Mouse (Mus musculus) Patski (cell line): Measurements from ENCODE around the gene Gm28230. TPM values are rescaled to one million over a fixed set of nuclear protein-coding genes. Genes with fewer than 3 reads are reported as not detected.

Experiments
- ATAC-seq: fragments of 100-300 bp; one replicate; pipeline ENCODE4 v1.8.0; 2021
- CTCF ChIA-PET: fragments of 350-600 bp; sonication (Branson Sonifier 250); formaldehyde crosslinking; loops from one replicate; lab custom pipeline; 2022; ENCODE audit warnings: inconsistent platforms; lab: Charles Lee
- POLR2A ChIA-PET: fragments of 350-600 bp; sonication (Branson Sonifier 250); formaldehyde crosslinking; loops from one replicate; lab custom pipeline; 2022; ENCODE audit warnings: antibody characterized with exemption, inconsistent platforms; lab: Charles Lee
- DNase-seq: peaks from one replicate; pipeline ENCODE4 v3.0.0-alpha.2; 2011; ENCODE audit warnings: low read depth, low spot score
- H3K27me3 ChIP-seq: fragments of 371-371 bp; one replicate; pipeline ENCODE4 v1.5.1; 2021
- CTCF ChIP-seq: fragments of 100-300 bp; IDR thresholded peaks from one replicate; pipeline ENCODE4 v1.5.1; 2021
- in situ Hi-C: fragments of 300-500 bp; cut with MboI; formaldehyde crosslinking; loops from 3 replicates; pipeline ENCODE4 v1.11.1; 2018; ENCODE audit warnings: low pct_unique_long_range_greater_than_20kb, mixed read lengths
- polyA plus RNA-seq: library from polyadenylated mRNA; unstranded; gene quantifications from one replicate; pipeline ENCODE4 v1.2.3, GENCODE M21; 2021

The Gm28230 gene
- polyA plus RNA-seq, 1 experiment from 2014 or later, result 0.73 TPM

DNA sequence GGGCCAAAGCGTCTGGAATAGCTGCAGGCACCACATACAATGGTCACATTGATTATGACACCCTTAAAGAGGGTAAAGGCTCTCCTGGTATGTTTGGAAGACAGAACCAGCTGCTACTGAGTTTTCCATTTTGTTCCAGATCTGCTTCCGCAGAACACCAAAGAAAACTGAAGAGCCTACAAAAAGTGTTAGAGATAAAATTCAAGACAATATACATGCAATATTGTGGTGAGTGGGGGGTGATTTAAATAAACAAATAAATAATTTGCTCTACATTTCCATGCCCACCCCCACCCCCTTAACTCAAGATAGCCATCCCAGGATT, 12.9 kb downstream of the Gm28230 start:
- no peaks in the 10 kb centered on the region for H3K27me3 ChIP-seq
- ChIA-PET CTCF (no interaction called here), POLR2A (no interaction called here)
- DNase-seq (no peak), ATAC-seq (no peak)
- no peak for TF ChIP-seq CTCF
- in situ Hi-C loops, result no loop called here

DNA sequence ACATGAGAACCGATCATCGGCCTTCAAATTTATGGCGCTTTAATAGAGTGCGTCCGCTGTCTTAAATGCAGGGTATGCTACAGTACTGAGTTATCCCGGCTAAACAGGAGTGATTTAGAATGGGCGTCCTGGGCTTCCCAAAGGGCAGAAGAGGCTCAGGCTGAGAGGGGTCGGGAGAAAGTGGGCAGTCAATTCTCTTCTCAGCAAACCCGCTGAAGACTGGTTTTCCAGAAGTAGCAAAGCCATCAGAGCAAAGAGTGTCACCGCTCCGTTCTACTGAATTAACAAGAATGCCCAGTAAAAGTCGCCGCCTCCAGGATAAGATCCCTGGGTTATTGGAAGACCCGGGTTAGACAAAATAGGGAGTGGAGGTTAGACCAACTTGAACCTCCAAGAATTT, 13.3 kb downstream of the Gm28230 start:
- ChIA-PET CTCF (no interaction called here), POLR2A (no interaction called here)
- no peak for ATAC-seq
- no peak for DNase-seq
- in situ Hi-C loops, result no loop called here
- no peak for TF ChIP-seq CTCF
- no peaks in the 10 kb centered on the region for H3K27me3 ChIP-seq

DNA sequence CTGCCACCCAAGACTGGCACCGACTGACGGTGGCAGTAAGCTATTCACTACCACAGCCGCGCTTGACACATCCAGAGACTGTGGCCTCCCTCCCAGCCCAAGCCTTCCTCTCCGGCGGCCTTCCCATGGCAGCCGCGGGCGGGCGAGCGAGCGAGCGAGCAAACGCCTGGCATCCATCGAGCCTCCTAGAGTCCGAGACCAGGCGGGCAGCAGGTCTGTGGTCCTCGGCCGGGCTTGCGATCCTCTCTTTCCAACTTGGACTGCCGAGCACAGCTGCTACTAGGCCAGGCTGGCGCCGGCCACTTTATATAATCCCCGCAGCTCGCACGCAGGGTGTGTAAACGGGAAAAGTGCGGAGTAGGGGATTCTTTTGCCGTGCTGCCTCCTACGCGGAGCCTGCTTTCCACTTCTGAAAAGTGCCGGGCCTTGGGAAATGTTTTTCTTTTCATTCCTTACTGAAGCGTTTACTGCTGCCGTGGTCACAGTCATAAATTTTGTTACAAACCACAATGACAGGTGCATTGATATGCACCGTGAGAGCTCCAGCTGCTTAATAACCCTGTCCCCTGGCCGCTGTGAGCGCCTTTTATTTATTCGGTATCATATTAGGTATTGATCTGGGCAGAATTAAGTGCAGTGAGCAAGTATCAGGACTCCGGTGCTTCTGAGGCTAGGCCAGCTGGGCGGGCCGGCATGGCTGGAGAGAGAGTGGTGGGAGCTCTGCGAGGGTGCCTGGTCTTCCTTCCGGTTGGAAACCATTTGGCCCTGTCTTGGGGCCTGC, 14.0 kb downstream of the Gm28230 start:
- CTCF ChIA-PET, result no interaction called here
- in situ Hi-C loops, result no loop called here
- no peak for DNase-seq
- POLR2A ChIA-PET, result no interaction called here
- no peak for TF ChIP-seq CTCF
- ATAC-seq, result no peak
- H3K27me3 ChIP-seq, result no peaks in the 10 kb centered on the region

DNA sequence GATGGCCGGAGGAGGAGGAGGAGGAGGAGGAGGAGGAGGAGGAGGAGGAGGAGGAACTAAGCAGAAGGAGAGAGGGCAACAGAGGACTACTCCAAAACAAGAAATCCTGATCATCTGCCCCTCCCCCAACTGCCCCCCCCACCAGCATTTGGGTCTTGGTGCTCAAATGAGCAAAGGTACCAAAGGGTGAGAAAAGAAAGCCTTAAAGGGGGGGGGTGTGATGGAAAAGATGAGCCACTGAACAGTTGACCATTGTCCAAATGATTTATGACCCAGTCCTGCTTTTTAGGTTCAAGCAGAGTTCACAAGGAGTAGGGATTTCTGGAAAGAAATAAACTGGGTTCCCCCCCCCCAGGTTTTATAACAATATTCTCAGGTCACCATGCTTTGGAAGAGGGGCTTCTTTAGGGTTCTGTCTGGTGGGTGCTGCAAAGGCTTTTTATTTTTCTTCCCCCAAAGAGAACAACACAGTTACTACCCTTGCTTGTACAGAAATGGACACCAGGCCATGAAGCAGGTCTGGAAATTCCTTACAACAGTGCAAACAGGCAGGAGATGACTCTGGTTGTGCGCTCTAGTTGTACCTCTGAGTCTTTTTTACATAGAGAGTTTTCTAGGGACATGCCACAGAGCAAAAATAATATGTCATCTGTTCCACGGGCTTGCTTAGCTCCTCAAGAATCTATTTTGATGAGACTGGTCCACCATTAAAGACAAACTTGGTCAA, 14.9 kb downstream of the Gm28230 start:
- TF ChIP-seq CTCF, result no peak
- no peaks in the 10 kb centered on the region for H3K27me3 ChIP-seq
- DNase-seq (no peak), ATAC-seq (no peak)
- in situ Hi-C loops, result no loop called here
- ChIA-PET POLR2A (no interaction called here), CTCF (no interaction called here)

DNA sequence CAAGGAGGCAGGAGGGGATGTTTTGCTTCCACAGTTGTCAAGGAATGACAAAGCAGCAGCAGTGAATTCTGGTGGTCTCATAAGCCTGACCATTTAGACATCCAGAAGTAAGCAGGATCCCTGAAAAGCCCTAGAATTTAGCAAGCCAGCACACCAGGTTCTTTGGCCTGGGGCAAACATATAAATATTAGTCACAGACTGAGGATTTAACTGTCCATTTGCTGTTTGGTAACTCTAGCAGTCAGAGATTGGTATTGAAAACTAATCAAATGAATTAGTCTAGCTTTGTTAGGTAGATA, 15.4 kb downstream of the Gm28230 start:
- ChIA-PET POLR2A (no interaction called here), CTCF (no interaction called here)
- DNase-seq (no peak), ATAC-seq (no peak)
- in situ Hi-C loops, result no loop called here
- no peaks in the 10 kb centered on the region for H3K27me3 ChIP-seq
- no peak for TF ChIP-seq CTCF

DNA sequence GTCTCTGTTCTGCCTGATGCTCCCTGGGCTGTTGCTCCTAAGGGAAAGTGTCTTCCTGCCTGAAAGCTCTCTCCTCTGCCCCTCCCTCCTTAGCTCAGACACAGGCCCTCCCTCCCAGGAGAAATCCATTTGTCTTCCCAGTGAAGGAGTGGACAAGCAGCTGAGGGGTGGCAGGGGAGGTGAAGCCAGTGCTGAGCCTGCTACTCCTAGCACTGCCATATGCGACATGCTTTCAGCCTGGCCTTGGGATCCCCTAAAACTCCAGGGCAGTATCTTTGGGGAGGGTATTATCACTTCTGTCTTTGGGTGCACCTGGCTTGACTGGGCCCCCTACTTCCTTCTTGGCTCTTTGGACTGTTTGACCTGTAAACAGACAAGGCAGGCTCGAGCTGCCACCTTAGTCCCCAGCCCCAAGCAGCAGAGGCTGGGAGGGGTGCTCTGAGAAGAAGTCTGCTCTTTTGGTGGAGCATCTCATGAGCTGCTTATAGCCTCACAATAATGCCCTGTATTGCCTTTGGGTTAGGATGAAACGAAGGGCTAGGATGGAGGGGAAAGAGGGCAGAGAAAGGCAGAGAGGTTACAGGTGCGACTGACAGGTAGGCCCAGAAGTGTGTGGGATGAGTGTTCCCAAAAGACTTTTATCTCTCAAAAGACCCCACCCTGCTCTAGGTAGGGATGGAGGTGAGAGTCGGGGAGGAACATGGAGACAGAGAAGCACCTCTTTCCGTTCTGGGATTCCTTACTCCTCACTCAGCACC, 19.2 kb downstream of the Gm28230 start:
- peaks cover under 1% of the 10 kb centered on the region for H3K27me3 ChIP-seq
- DNase-seq (no peak), ATAC-seq (no peak)
- TF ChIP-seq CTCF, result no peak
- CTCF ChIA-PET, result no interaction called here
- POLR2A ChIA-PET, result no interaction called here
- in situ Hi-C loops, result no loop called here

DNA sequence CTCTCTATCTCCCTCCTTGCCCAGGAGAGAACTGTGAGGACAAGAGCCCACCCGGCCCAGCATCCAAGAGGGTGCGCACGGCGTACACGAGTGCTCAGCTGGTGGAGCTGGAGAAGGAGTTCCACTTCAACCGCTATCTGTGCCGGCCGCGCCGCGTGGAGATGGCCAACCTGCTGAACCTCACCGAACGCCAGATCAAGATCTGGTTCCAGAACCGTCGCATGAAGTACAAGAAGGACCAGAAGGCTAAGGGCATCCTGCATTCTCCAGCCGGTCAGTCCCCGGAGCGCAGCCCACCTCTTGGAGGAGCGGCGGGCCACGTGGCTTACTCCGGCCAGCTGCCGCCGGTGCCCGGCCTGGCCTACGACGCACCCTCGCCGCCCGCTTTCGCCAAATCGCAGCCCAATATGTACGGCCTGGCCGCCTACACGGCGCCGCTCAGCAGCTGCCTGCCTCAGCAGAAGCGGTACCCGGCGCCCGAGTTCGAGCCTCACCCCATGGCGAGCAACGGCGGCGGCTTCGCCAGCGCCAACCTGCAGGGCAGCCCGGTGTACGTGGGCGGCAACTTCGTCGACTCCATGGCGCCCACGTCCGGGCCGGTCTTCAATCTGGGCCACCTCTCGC, 19.9 kb downstream of the Gm28230 start:
- ChIA-PET POLR2A (no interaction called here), CTCF (no interaction called here)
- in situ Hi-C loops, result no loop called here
- ATAC-seq (no peak), DNase-seq (no peak)
- TF ChIP-seq CTCF, result no peak
- H3K27me3 ChIP-seq, result peaks cover 2% of the 10 kb centered on the region

DNA sequence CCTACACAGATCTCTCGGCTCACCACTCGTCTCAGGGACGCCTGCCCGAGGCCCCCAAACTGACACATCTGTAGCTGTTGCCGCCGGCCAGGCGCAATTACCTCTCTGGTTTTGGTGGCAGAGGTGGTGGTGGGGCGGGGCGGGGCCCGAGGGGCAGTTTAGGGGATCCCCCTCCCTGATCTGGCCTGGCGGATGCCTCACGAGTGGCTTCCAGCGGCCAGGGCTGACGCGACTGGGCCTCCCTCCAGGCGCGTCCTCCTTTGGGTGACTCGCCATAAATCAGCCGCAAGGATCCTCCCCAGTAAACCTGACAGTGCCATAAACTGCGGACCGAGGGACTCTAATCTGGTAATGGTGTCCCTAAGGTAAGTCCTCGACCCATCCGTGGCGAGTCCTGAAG, 20.5 kb downstream of the Gm28230 start:
- DNase-seq (no peak), ATAC-seq (no peak)
- ChIA-PET POLR2A (no interaction called here), CTCF (no interaction called here)
- in situ Hi-C loops, result no loop called here
- peaks cover 2% of the 10 kb centered on the region for H3K27me3 ChIP-seq
- no peak for TF ChIP-seq CTCF

DNA sequence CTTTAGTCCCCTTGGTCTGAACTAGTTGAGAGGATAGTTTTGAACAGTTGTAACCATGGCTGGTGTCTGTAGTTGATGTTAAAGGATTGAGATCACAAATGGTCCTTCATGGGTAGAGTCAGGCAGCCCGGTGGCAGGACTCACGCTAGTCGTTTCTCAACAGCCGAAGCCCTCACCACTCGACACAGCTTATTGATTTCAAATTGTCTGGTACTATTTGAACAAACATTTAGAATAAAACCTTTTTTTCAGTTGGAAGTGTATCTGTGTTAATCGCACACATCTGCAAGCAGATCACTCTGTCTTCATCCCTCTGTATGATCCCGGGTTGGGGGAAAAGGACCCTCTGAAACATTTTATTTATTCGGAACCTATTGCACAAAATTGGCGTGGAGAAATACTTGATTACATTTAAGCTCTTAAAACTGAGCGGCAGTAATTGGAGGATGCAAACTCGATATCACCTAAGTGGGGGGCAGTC, 21.2 kb downstream of the Gm28230 start:
- H3K27me3 ChIP-seq, result peaks cover 2% of the 10 kb centered on the region
- ChIA-PET POLR2A (no interaction called here), CTCF (no interaction called here)
- TF ChIP-seq CTCF, result no peak
- ATAC-seq (no peak), DNase-seq (no peak)
- in situ Hi-C loops, result no loop called here

DNA sequence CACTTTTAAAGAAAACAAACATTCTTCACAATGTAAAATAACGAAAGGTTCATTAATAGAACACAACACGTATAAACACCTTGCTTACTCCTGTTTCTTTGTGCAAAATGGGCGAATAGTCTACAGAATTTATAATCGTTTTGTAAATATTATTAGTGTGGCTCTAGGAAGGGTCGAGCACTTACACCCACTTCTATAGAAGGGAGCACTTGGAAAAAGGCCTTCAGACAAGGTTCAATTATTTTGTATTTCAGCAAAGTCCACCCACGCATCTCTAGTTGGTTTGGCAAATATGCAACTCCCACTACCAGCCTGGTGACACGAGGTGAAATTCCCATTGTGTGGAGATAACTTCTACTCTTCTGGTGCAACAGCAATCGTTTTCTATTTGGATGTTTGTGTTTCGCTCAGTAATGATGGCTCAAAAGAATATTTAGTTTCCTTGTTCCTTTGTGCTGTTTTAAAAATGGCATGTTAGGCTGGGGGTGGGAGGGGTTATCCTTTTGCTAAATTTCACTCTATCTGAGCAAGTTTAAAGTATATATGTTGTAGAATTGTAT, 22.0 kb downstream of the Gm28230 start:
- in situ Hi-C loops, result no loop called here
- no peak for ATAC-seq

More for the DNA sequence above, 22.0 kb downstream of the Gm28230 start:
- DNase-seq, result no peak
- peaks cover 2% of the 10 kb centered on the region for H3K27me3 ChIP-seq
- TF ChIP-seq CTCF, result no peak
- ChIA-PET CTCF (no interaction called here), POLR2A (no interaction called here)
